In the genomic region with DNA sequence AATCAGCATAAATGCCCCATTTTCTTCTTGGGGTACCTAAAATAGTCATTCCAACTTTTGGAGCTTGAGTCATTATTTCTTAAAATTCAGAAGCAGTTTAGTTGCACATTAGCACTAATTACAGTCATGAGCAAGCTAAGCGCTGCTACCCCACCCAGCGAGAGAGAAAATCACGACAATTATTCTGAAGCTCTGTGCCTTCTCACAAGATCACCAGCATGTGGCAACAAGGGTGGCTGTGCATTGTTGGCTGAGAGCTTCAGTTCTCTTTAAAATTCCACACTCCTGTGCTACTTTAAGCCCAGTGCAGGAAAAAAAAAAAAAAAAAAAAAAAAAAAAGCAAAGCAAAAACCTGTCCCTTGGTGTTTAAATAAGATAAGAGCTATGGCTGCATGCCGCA, we compare ENCODE assay signal across 23 mouse cellular contexts. TPM values are rescaled to one million over a fixed set of nuclear protein-coding genes. Genes with fewer than 3 reads are reported as not detected.
DNase-seq lines count a peak whose midpoint lies in the region; ATAC-seq lines count a peak whose summit lies in the region.
"Had no signal": no experiment of that assay in that cellular context is flagged by ENCODE, and none has a peak within 500 bp of the region (broad histone marks: within the 10 kb centered on the region; RNA-seq: fewer than 3 reads in every experiment).

No protein-coding gene starts in this region.

- H3K4me1 ChIP-seq in kidney, embryonic 14.5 days (ENCODE audit: control insufficient read depth, insufficient read depth, low read length), result no peaks in the 10 kb centered on the region
- H3K4me1 ChIP-seq: embryonic facial prominence, embryonic 15.5 days; hindbrain, embryonic 10.5 days had no signal

- H3K27ac ChIP-seq in kidney, embryonic 14.5 days (ENCODE audit: low read depth, low read length), result no peak overlapping the region
- H3K27ac ChIP-seq: embryonic facial prominence, embryonic 15.5 days; forebrain, embryonic 10.5 days; gastrocnemius, adult 2 months; hindbrain, embryonic 10.5 days; hindbrain, embryonic 14.5 days had no signal

- intact Hi-C loops in left cerebral cortex, postnatal 14 days (cut with DNase I), result no loop called here

- H3K9ac ChIP-seq in kidney, embryonic 14.5 days (ENCODE audit: low read depth, low read length), result no peak overlapping the region
- H3K9ac ChIP-seq: embryonic facial prominence, embryonic 15.5 days; heart, embryonic 12.5 days; hindbrain, embryonic 14.5 days had no signal

- H3K4me3 ChIP-seq in kidney, embryonic 14.5 days (ENCODE audit: low read length), result no peak overlapping the region
- H3K4me3 ChIP-seq: embryonic facial prominence, embryonic 15.5 days; erythroblast, embryonic 14.5 days; forebrain, embryonic 10.5 days; gastrocnemius, adult 2 months; heart, embryonic 12.5 days; hindbrain, embryonic 10.5 days had no signal

- peak; percentile 55 to 64 for DNase-seq in frontal cortex, adult 2 months (ENCODE audit: extremely low spot score in 1 of 2, low spot score in 1 of 2)
- no peak for DNase-seq in frontal cortex, postnatal 14 days (ENCODE audit: low spot score in 2 of 2)
- peak; percentile 24 to 57 for DNase-seq in left cerebral cortex, postnatal 14 days (ENCODE audit: low spot score in 2 of 2)
- DNase-seq in left cerebral cortex, adult 8-10 months (ENCODE audit: low spot score in 2 of 2), result no peak
- DNase-seq in right cerebral cortex, postnatal 25 days, result peak; percentile 27
- DNase-seq in right cerebral cortex, postnatal 14 days, result no peak
- DNase-seq: adrenal gland, postnatal 10 days; cerebellum, adult 2 months; cerebellum, postnatal 10 days; embryo, embryonic 11 days; gastrocnemius, adult 2 months; gastrocnemius, postnatal 25 days had no signal

- no peak for ATAC-seq in kidney, embryonic 14.5 days (ENCODE audit: low FRiP score, low TSS enrichment)
- ATAC-seq: forebrain, embryonic 14.5 days had no signal

- no peaks in the 10 kb centered on the region for H3K36me3 ChIP-seq in kidney, embryonic 14.5 days (ENCODE audit: control insufficient read depth, insufficient read depth, low read length)
- H3K36me3 ChIP-seq: embryonic facial prominence, embryonic 15.5 days; forebrain, embryonic 10.5 days; hindbrain, embryonic 10.5 days had no signal

- no peaks in the 10 kb centered on the region for H3K27me3 ChIP-seq in kidney, embryonic 14.5 days (ENCODE audit: control insufficient read depth, insufficient read depth, low read length)
- H3K27me3 ChIP-seq: embryonic facial prominence, embryonic 15.5 days; heart, embryonic 12.5 days had no signal

- H3K4me2 ChIP-seq in kidney, embryonic 14.5 days (replicated peaks; ENCODE audit: low read depth, low read length), result no peak overlapping the region
- H3K4me2 ChIP-seq: embryonic facial prominence, embryonic 15.5 days; heart, embryonic 12.5 days; hindbrain, embryonic 14.5 days had no signal

- WGBS in kidney, embryonic 14.5 days, result 92% methylated on average over 4 of the region's 4 CpGs

- H3K9me3 ChIP-seq in kidney, embryonic 14.5 days (ENCODE audit: control insufficient read depth, low read length), result no peaks in the 10 kb centered on the region
- H3K9me3 ChIP-seq: embryonic facial prominence, embryonic 15.5 days; forebrain, embryonic 10.5 days; hindbrain, embryonic 10.5 days had no signal

RNA-seq across cellular contexts. Expression of a gene that starts 22.4 kb away (rescaled TPM):
- 238 and 239 TPM in 2 replicates for polyA plus RNA-seq in frontal cortex, adult 2 months (2012; rRNA removed)
- 100 to 1,000 TPM; 503 to 508 TPM for total RNA-seq in left cerebral cortex, postnatal 14 days (2021)
- total RNA-seq in left cerebral cortex, adult 8-10 months (2022), result 100 to 1,000 TPM; 356 to 442 (median 391) TPM
- 13.0 and 18.9 TPM in 2 replicates for polyA plus RNA-seq in kidney, embryonic 14.5 days (2014; fragmentation: Nextera tagmentation; extraction: Ambion mirVana)
- total RNA-seq: granulocyte monocyte progenitor cell, adult 5-6 weeks; MEL had no signal
- polyA plus RNA-seq: C2C12 had no signal

Comparison
In these comparisons a context has a peak if more than half of its experiments do, and no peak if none do; other contexts are left out.
1. DNase-seq: peak in frontal cortex, adult 2 months (2 of 2), left cerebral cortex, postnatal 14 days (2 of 2) and right cerebral cortex, postnatal 25 days (single experiment); none in frontal cortex, postnatal 14 days (0 of 2), left cerebral cortex, adult 8-10 months (0 of 2) and right cerebral cortex, postnatal 14 days (single experiment).